Mouse (Mus musculus): Measurements from ENCODE around the gene Rab40c. TPM values are rescaled to one million over a fixed set of nuclear protein-coding genes. Genes with fewer than 3 reads are reported as not detected.

Rab40c gene
- polyA plus RNA-seq, 1 experiment = 7.0 TPM

- no peaks in the 10 kb centered on the region for H3K4me1 ChIP-seq (ENCODE audit: control insufficient read depth, insufficient read depth, insufficient read length, low read length)
- H3K27ac ChIP-seq (replicated peaks; ENCODE audit: low read depth, low read length) = no peak overlapping the region
- no peak overlapping the region for H3K4me3 ChIP-seq (ENCODE audit: insufficient read depth, low read depth, low read length)
Observed at GRCm38 (mm10) chr17:25934526-25934925, 15.0 kb upstream of the Rab40c start.

- H3K4me1 ChIP-seq (ENCODE audit: control insufficient read depth, insufficient read depth, insufficient read length, low read length) = no peaks in the 10 kb centered on the region
- H3K4me3 ChIP-seq (ENCODE audit: insufficient read depth, low read depth, low read length) = no peak overlapping the region
- H3K27ac ChIP-seq (replicated peaks; ENCODE audit: low read depth, low read length) = no peak overlapping the region
Observed at GRCm38 (mm10) chr17:25925348-25925747, 5.8 kb upstream of the Rab40c start.

- H3K27ac ChIP-seq (replicated peaks; ENCODE audit: low read depth, low read length) = no peak overlapping the region
- H3K4me1 ChIP-seq (ENCODE audit: control insufficient read depth, insufficient read depth, insufficient read length, low read length) = peaks cover 10% of the 10 kb centered on the region
- H3K4me3 ChIP-seq (ENCODE audit: insufficient read depth, low read depth, low read length) = no peak overlapping the region
Observed at GRCm38 (mm10) chr17:25922120-25922519, 2.6 kb upstream of the Rab40c start.

GRCm38 (mm10) chr17:25919786-25920642 lies 487 bp upstream of the Rab40c start:
- Histone ChIP-seq H3K4me3 (ENCODE audit: insufficient read depth, low read depth, low read length) (peak overlapping the region; percentile 72), H3K27ac (replicated peaks; ENCODE audit: low read depth, low read length) (peak overlapping the region; percentile 96)

DNA sequence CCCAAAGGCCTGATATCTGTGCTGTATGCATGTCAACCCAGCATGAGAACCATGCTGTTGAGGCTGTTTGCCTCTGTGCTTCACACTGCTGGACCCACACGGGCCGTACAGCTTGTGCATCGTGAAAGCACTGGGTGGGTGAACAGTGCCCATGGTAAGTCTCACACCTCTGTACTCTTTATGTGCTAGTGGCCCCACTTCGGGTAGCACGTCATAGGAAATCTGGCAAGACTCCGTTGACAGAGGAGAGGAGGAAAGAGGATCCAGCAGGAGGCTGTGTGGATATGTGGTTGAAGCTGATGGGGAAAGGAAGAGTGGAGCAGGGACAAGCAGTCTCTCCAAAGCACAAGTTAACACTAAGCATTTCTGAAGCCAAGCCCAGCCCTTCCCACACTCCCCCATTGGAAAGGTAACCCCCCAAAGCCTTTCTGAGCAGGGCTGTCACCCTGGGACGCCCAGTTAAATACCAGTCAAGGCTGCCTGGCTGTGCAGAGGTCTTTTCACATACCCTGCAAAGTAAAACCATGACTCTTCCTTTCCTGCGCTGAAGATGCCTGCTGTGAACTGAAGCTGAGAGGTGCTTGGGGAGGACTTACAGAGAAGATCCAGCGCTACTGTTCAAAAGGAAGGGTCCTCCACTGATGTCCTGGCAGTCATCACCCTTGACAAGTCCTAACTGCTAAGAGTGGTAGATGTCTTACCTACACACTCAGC lies 1.3 kb downstream of the Rab40c start:
- Histone ChIP-seq H3K4me3 (ENCODE audit: insufficient read depth, low read depth, low read length) (peak overlapping the region; percentile 83), H3K27ac (replicated peaks; ENCODE audit: low read depth, low read length) (no peak overlapping the region), H3K4me1 (ENCODE audit: control insufficient read depth, insufficient read depth, insufficient read length, low read length) (peaks cover 17% of the 10 kb centered on the region)

More at GRCm38 (mm10) chr17:25919786-25920642, 487 bp upstream of the Rab40c start:
- peaks cover 10% of the 10 kb centered on the region for H3K4me1 ChIP-seq (ENCODE audit: control insufficient read depth, insufficient read depth, insufficient read length, low read length)

- no peak overlapping the region for H3K4me3 ChIP-seq (ENCODE audit: insufficient read depth, low read depth, low read length)
- peaks cover 19% of the 10 kb centered on the region for H3K4me1 ChIP-seq (ENCODE audit: control insufficient read depth, insufficient read depth, insufficient read length, low read length)
- no peak overlapping the region for H3K27ac ChIP-seq (replicated peaks; ENCODE audit: low read depth, low read length)
Observed at GRCm38 (mm10) chr17:25916931-25917647, 2.4 kb downstream of the Rab40c start.

- no peak overlapping the region for H3K4me3 ChIP-seq (ENCODE audit: insufficient read depth, low read depth, low read length)
- peak overlapping the region; percentile 74 for H3K27ac ChIP-seq (replicated peaks; ENCODE audit: low read depth, low read length)
- H3K4me1 ChIP-seq (ENCODE audit: control insufficient read depth, insufficient read depth, insufficient read length, low read length) = peaks cover 23% of the 10 kb centered on the region
Observed at GRCm38 (mm10) chr17:25914295-25914694, 5.2 kb downstream of the Rab40c start.

DNA sequence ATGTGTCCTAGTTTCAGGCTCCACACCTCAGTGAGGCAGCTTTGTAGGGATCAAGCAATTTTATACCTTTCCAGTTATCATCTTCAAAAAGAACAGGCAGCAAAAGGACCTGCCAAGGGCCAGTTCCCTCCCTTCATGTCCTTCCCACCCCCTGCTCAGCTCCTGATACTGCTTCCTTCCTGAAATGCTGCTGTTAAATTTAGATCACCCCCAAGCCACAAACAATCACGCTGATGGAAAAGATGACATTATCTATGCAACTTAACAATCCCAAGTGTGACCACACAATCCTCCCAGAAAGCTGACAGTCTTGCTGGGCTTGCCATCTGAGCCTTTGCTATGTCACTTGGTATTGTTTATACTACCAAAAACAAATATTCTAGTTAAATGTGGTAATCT lies 5.7 kb downstream of the Rab40c start:
- peaks cover 23% of the 10 kb centered on the region for H3K4me1 ChIP-seq (ENCODE audit: control insufficient read depth, insufficient read depth, insufficient read length, low read length)
- peak overlapping the region; percentile 39 for H3K4me3 ChIP-seq (ENCODE audit: insufficient read depth, low read depth, low read length)
- H3K27ac ChIP-seq (replicated peaks; ENCODE audit: low read depth, low read length) = peak overlapping the region; percentile 83

DNA sequence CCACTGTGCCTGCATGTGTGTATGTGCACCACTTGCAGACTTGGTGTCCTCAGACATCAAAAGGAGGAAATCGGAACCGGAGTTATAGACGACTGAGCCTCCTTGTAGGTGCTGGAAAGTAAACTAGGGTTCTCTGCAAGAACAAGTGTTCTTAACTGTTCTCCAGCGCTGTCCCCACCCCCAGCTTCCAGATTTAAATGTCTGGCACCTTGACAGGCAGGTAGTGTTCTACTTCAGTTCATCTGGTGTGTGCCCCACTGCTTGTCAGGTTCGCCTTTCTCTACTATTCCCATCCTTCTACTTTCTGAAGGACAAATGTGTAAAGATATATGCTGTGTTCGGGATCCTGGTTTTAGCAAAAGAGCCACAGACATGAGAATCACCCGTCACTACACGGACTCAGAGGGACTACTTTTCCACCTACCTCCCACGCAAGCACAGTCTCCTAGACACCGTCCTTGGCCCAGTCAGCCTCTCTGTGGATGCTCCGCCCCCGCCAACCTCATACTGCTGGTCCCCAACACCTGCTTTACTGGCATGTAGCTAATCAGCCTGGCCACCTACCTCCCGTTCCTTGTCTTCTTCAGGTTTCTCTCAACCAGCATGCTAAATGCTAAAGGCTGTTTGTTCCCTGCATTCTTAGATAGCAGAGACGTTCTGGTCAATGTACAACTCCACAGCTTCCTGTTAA lies 6.2 kb downstream of the Rab40c start:
- H3K27ac ChIP-seq (replicated peaks; ENCODE audit: low read depth, low read length) = peak overlapping the region; percentile 83
- H3K4me1 ChIP-seq (ENCODE audit: control insufficient read depth, insufficient read depth, insufficient read length, low read length) = peaks cover 21% of the 10 kb centered on the region
- peak overlapping the region; percentile 39 for H3K4me3 ChIP-seq (ENCODE audit: insufficient read depth, low read depth, low read length)

DNA sequence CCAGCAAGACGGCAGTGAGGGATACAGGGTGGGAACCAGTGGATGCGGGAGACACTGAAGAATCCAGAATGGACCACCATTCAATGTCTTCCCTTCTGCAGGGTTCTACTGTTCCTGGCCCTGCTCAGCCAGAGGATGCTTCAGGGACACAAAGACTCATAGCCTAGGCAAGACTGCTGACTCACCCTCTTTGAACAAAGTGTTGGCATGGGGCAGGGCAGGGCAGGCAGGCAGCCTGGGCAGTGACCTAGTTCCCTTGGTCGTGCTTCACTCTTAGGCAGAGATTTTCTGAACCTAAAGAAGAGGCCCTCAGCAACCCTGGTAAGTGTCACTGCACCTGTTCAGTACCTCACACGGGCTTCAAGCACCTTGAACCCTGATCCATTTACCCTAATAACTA lies 7.7 kb downstream of the Rab40c start:
- Histone ChIP-seq H3K4me3 (ENCODE audit: insufficient read depth, low read depth, low read length) (no peak overlapping the region), H3K4me1 (ENCODE audit: control insufficient read depth, insufficient read depth, insufficient read length, low read length) (peaks cover 14% of the 10 kb centered on the region; the same call in 1 of the 2 replicates), H3K27ac (replicated peaks; ENCODE audit: low read depth, low read length) (peak overlapping the region; percentile 26)

DNA sequence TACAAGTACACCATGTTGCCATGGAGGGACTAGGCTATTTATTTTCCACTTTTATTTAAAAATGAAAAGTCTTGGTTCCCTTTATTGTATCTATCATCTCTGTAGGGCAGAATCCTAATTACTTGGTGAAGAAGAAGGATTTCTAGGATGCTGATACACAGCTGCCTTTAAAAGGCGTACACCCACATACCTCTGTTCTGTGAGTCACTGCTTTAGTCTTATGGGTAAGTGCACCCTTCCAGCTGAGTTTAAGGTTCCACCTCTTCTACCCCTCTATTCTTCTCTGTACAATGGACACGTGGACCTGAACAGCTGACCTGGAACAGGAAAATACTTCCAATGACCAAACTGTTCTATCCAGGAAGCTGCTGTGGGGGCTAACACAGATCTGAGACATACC lies 11.9 kb downstream of the Rab40c start:
- Histone ChIP-seq H3K27ac (replicated peaks; ENCODE audit: low read depth, low read length) (no peak overlapping the region), H3K4me3 (ENCODE audit: insufficient read depth, low read depth, low read length) (no peak overlapping the region), H3K4me1 (ENCODE audit: control insufficient read depth, insufficient read depth, insufficient read length, low read length) (0 out of 2 replicates have a peak, but pooled peaks cover 7% of the 10 kb centered on the region)

DNA sequence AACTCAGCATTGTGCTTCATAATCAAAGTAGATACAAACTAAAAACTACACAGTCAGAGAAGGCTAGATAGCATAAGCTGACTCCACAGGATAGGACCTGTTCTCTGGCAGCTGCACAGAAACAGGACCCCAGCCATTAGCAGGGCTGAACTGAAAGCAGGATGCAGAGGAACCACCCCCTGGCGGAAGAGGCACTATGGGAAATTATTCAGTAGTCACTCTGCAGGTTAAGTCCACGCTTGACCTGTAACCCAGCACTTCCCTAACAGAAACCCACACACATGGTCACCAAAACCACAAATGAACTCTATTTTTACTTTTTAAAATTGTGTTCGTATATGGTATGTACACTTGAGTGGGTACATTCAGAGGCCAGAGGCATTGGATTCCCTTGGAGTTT lies 16.5 kb downstream of the Rab40c start:
- Histone ChIP-seq H3K27ac (replicated peaks; ENCODE audit: low read depth, low read length) (no peak overlapping the region), H3K4me3 (ENCODE audit: insufficient read depth, low read depth, low read length) (no peak overlapping the region), H3K4me1 (ENCODE audit: control insufficient read depth, insufficient read depth, insufficient read length, low read length) (no peaks in the 10 kb centered on the region)

DNA sequence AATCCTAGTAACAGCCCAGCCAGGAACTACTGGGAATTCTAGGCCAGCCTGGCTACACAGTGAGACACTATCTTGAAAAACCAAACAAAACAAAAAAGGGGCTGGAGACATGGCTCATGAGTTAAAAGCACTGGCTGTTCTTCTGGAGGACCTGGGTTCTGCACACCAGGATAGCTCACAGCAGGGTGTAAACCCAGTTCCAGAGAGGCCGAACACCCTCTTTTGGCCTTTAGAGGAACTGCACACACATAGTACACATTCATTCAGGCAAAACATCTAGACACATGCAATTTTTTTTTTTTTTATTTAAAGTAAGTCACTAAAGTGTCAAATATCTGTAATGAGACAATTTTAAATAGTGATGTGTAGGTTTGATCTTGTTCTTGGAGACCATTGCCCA lies 19.3 kb downstream of the Rab40c start:
- Histone ChIP-seq H3K4me3 (ENCODE audit: insufficient read depth, low read depth, low read length) (no peak overlapping the region), H3K27ac (replicated peaks; ENCODE audit: low read depth, low read length) (no peak overlapping the region), H3K4me1 (ENCODE audit: control insufficient read depth, insufficient read depth, insufficient read length, low read length) (no peaks in the 10 kb centered on the region)

DNA sequence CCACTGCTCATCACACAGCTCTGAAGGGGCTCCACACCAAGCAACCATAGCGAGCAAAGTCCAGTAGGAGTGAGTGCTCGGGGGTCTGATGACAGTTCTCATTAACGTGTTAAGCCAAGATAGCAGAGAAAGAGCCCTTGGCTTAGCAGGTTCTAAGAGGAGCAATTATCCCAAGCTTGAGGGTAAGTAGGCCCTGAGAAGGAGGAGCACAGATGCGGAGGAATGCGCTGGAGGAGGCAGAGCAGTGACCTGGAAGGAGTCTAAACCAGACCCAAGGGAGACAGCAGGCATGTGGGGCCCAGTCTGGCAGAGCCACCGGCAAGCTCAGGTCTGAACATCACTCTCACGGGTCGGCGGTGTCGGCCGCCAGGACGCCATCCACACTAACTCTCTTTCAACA lies 23.6 kb downstream of the Rab40c start:
- no peaks in the 10 kb centered on the region for H3K4me1 ChIP-seq (ENCODE audit: control insufficient read depth, insufficient read depth, insufficient read length, low read length)
- no peak overlapping the region for H3K27ac ChIP-seq (replicated peaks; ENCODE audit: low read depth, low read length)
- H3K4me3 ChIP-seq (ENCODE audit: insufficient read depth, low read depth, low read length) = no peak overlapping the region

DNA sequence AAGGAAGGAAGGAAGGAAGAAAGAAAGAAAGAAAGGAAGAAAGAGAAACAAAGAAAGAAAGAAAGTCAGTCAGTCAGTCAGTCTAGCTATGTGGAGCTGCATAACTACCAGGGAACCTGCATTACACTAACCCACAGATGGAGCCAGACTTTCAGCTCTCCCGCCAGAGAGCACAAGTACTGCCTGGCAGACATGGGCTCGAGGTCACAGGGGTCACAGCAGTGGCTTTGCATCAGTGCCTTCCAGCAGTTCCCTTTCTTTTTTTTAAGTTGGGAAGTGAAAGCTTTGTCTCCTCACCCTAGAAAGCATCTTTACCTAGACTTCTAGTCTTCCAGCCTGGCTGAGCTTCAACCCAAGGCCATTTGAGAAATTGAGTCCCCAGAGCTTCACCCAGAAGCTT lies 24.1 kb downstream of the Rab40c start:
- H3K27ac ChIP-seq (replicated peaks; ENCODE audit: low read depth, low read length) = no peak overlapping the region
- H3K4me3 ChIP-seq (ENCODE audit: insufficient read depth, low read depth, low read length) = no peak overlapping the region
- no peaks in the 10 kb centered on the region for H3K4me1 ChIP-seq (ENCODE audit: control insufficient read depth, insufficient read depth, insufficient read length, low read length)

Data from brown adipose tissue, adult 24 weeks (tissue).